In the genomic region with DNA sequence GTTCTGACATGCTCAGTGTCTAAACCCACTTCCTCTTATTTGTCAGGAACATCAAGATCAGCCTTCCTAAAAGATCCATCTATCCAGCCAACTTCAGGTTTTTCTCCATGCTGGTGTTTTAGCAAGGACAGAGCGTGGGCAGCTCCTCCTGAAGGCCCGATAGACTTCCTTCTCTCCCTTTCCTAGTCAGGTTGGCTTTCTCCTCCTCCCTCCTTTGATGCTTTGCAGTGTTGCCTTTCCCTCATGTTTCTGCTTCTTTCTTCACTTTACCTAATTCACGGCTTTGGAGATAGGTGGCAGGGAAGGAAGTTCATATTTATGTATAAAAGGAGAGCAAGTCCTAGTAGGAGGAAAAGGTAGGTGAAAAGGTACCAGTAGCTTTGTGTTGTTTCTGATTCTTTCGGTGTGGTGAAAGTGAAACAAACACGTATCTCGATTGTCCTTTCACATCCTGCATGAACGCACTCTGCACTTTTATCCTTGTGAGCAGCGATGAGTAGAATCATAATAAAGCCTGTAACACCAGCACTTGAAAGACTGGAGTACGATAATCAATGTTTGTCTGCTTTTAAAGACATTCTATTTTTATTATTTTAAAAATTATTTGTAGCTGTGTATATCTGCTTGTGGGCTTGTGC, we compare ENCODE assay signal across 25 mouse cellular contexts. TPM values are rescaled to one million over a fixed set of nuclear protein-coding genes. Genes with fewer than 3 reads are reported as not detected.
"Had no signal": no experiment of that assay in that cellular context is flagged by ENCODE, and none has a peak within 500 bp of the region (broad histone marks: within the 10 kb centered on the region; RNA-seq: fewer than 3 reads in every experiment).

No protein-coding gene starts in this region.

- H3K4me2 ChIP-seq: kidney, embryonic 15.5 days; limb, embryonic 12.5 days; limb, embryonic 15.5 days; liver, embryonic 11.5 days; lung, embryonic 14.5 days; midbrain, embryonic 13.5 days; stomach, embryonic 15.5 days had no signal

- H3K4me3 ChIP-seq: kidney, embryonic 15.5 days; limb, embryonic 12.5 days; limb, embryonic 15.5 days; megakaryocyte, embryonic 14.5 days; midbrain, embryonic 10.5 days; midbrain, embryonic 13.5 days; myocyte; stomach, embryonic 15.5 days had no signal

- H3K9me3 ChIP-seq: kidney, embryonic 15.5 days; limb, embryonic 12.5 days; limb, embryonic 15.5 days; midbrain, embryonic 10.5 days; midbrain, embryonic 13.5 days; stomach, embryonic 15.5 days had no signal

- DNase-seq: kidney, adult 8-10 months; kidney, postnatal 10 days; kidney, postnatal 36 days; left cerebral cortex, postnatal 4 days; liver, postnatal 0 days; lung, embryonic 14.5 days; right cerebral cortex, postnatal 25 days; spleen, adult 18-20 months; thymus, postnatal 25 days had no signal

- H3K27me3 ChIP-seq: kidney, embryonic 15.5 days; limb, embryonic 12.5 days; limb, embryonic 15.5 days; midbrain, embryonic 13.5 days; stomach, embryonic 15.5 days had no signal

- ATAC-seq: liver, postnatal 0 days; lung, postnatal 0 days; midbrain, embryonic 13.5 days; midbrain, embryonic 16.5 days had no signal

- H3K9ac ChIP-seq: kidney, embryonic 15.5 days; limb, embryonic 12.5 days; limb, embryonic 15.5 days; liver, embryonic 14.5 days; liver, postnatal 0 days; lung, embryonic 14.5 days; midbrain, embryonic 13.5 days; stomach, embryonic 15.5 days had no signal

- H3K4me1 ChIP-seq: kidney, embryonic 15.5 days; limb, embryonic 12.5 days; limb, embryonic 15.5 days; midbrain, embryonic 10.5 days; midbrain, embryonic 13.5 days; stomach, embryonic 15.5 days had no signal

- H3K27ac ChIP-seq: kidney, embryonic 15.5 days; limb, embryonic 12.5 days; limb, embryonic 15.5 days; liver, embryonic 14.5 days; macrophage; midbrain, embryonic 10.5 days; midbrain, embryonic 13.5 days; stomach, embryonic 15.5 days had no signal

RNA-seq across cellular contexts. Expression of a gene that starts 18.1 kb away (rescaled TPM):
- total RNA-seq: monocyte, adult 5-6 weeks had no signal
- polyA plus RNA-seq: kidney, embryonic 15.5 days; limb, embryonic 12.5 days; liver, postnatal 0 days; lung, embryonic 14.5 days; midbrain, embryonic 10.5 days; thymus, postnatal 0 days had no signal

RNA-seq across cellular contexts. Expression of a gene that starts 38.6 kb away (rescaled TPM):
- total RNA-seq: left cerebral cortex, postnatal 4 days; monocyte, adult 5-6 weeks had no signal
- polyA plus RNA-seq: lung, postnatal 0 days; neural tube, embryonic 14.5 days had no signal
